Mouse (Mus musculus) layer of hippocampus, adult 8-10 months (tissue): ENCODE measurements around the gene Procr. TPM values are rescaled to one million over a fixed set of nuclear protein-coding genes. Genes with fewer than 3 reads are reported as not detected.

ENCODE experiments used
- DNase-seq, 2 experiments: peaks; one replicate each; pipeline ENCODE4 v3.0.0; 2022; ENCODE audit warnings: low spot score in 2 of 2
- total RNA-seq, 4 experiments: library from RNA; stranded (reverse); gene quantifications; 2 replicates each; pipeline ENCODE4 v1.2.4; 2022

The Procr gene
- total RNA-seq, 4 experiments from 2014 or later, result 0.85 to 2.6 (median 1.3) TPM

DNA sequence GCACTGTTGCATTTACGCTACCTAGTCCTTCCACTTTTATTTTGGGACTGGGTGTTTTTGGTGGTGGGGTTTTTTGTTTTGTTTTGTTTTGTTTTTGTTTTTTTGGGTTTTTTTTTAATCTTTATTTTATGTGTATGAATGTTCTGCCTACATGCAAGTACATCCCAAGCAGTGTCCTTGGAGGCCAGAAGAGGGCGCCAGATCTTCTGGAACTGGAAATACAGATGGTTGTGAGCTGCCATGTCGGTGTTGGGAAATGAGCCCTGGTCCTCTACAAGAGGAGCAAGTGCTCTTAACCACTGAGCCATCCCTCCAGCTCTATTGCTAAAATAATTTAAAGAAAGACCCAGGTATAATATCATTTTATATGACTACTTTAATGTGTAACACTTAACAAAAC lies 51.8 kb downstream of the Procr start:
- no peak for DNase-seq

DNA sequence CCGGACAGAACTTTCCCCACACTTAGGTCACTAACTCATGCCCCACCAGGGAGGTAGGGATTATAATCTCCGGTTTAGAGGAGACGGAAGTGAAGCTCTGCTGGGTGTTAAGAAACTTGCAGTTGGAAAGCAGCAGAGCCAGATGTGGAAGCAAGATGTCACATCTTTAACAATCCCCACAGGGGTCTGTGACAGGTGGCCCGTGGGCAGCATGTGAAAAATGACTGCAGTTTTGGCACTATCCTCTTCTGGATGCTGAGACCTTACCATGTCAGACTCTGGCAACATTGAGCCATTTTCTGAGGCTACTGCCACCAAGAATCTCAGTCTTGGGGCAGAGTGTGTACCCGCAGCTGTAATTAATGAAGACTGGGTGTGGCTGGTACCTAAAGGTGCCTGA lies 53.1 kb downstream of the Procr start:
- DNase-seq, result no peak

Other genes with a start within 250 kb of the Procr start
- gene Acss2, start 233.2 kb upstream of the Procr start, total RNA-seq, result 10 to 100 TPM; 61.2 to 72.6 (median 61.8) TPM
- 100 to 1,000 TPM; 112 to 119 (median 115) TPM for gene Ggt7, start 232.9 kb upstream of the Procr start, total RNA-seq
- gene Gss, start 158.3 kb upstream of the Procr start, total RNA-seq, result 10 to 100 TPM; 21.4 to 26.8 (median 22.2) TPM
- 1 to 10 TPM; 2.6 to 6.0 (median 4.5) TPM for gene Myh7b, start 139.9 kb upstream of the Procr start, total RNA-seq
- gene Trpc4ap, start 58.7 kb upstream of the Procr start, total RNA-seq, result 100 to 1,000 TPM; 158 to 175 (median 167) TPM
- 10 to 100 TPM; 23.9 to 33.5 (median 27.8) TPM for gene Edem2, start 21.6 kb upstream of the Procr start, total RNA-seq
- gene Gm17581, start 15.3 kb upstream of the Procr start, total RNA-seq, result not detected
- gene Mmp24, start 24.2 kb downstream of the Procr start, total RNA-seq, result 10 to 100 TPM; 30.6 to 40.1 (median 35.6) TPM
- gene BC029722, start 68.3 kb downstream of the Procr start, total RNA-seq, result 10 to 100 TPM; 54.2 to 56.6 (median 55.9) TPM
- 10 to 100 TPM; 53.8 to 72.8 (median 66.9) TPM for gene Eif6, start 75.8 kb downstream of the Procr start, total RNA-seq
- not detected for gene Fam83c, start 83.7 kb downstream of the Procr start, total RNA-seq
- gene Uqcc1, start 179.2 kb downstream of the Procr start, total RNA-seq, result 10 to 100 TPM; 76.5 to 83.3 (median 78.3) TPM
- gene Gm15557, start 189.6 kb downstream of the Procr start, total RNA-seq, result not detected
- gene Gdf5, start 194.2 kb downstream of the Procr start, total RNA-seq, result under 1 TPM in 3 of 4 experiments, not detected in 1; 0.18 to 0.31 (median 0.31) TPM
- 10 to 100 TPM; 21.9 to 24.9 (median 24.5) TPM for gene Cep250, start 205.3 kb downstream of the Procr start, total RNA-seq